Mouse (Mus musculus) T-helper 17 cell (primary cell): ENCODE measurements at regions not wholly inside any gene's neighbourhood (a gene's known extent, or its start where the extent isn't known, plus 50 kb on each side); places are given as distances from the start of the nearest gene placed in this dataset.

Source experiments
- in situ Hi-C, 2 experiments: fragments of 300-600 bp; cut with MboI, MseI; formaldehyde crosslinking; loops; 1 replicate in 1 of 2; 2 replicates in 1 of 2; pipeline ENCODE4 v1.15.1; 2025; ENCODE audit warnings: high pct_unique_total_duplicates in 2 of 2

- in situ Hi-C loops: no loop called here
Measured at GRCm38 (mm10) chr17:51397973-51398372, 218.8 kb upstream of the Tbc1d5 start.

- in situ Hi-C loops: no loop called here
Measured at GRCm38 (mm10) chr17:51393771-51394221, 214.6 kb upstream of the Tbc1d5 start.

GRCm38 (mm10) chr17:51391871-51392270, 212.7 kb upstream of the Tbc1d5 start:
- in situ Hi-C loops: no loop called here

- in situ Hi-C loops: no loop called here
Measured at GRCm38 (mm10) chr17:51382552-51382951, 203.4 kb upstream of the Tbc1d5 start.

GRCm38 (mm10) chr17:51371937-51372479, 192.9 kb upstream of the Tbc1d5 start:
- in situ Hi-C loops: no loop called here

GRCm38 (mm10) chr17:51370990-51371389, 191.8 kb upstream of the Tbc1d5 start:
- in situ Hi-C loops: no loop called here

GRCm38 (mm10) chr17:51370085-51370484, 190.9 kb upstream of the Tbc1d5 start:
- in situ Hi-C loops: no loop called here

- in situ Hi-C loops: no loop called here
Measured at GRCm38 (mm10) chr17:51362801-51363200, 183.6 kb upstream of the Tbc1d5 start.

GRCm38 (mm10) chr17:51362271-51362670, 183.1 kb upstream of the Tbc1d5 start:
- in situ Hi-C loops: no loop called here

GRCm38 (mm10) chr17:51358362-51358739, 179.2 kb upstream of the Tbc1d5 start:
- in situ Hi-C loops: no loop called here

GRCm38 (mm10) chr17:51357690-51358361, 178.7 kb upstream of the Tbc1d5 start:
- in situ Hi-C loops: no loop called here

GRCm38 (mm10) chr17:51356447-51356846, 177.3 kb upstream of the Tbc1d5 start:
- in situ Hi-C loops: no loop called here

- in situ Hi-C loops: no loop called here
Measured at GRCm38 (mm10) chr17:51321868-51322267, 142.7 kb upstream of the Tbc1d5 start.

- in situ Hi-C loops: no loop called here
Measured at GRCm38 (mm10) chr17:51321025-51321424, 141.9 kb upstream of the Tbc1d5 start.

- in situ Hi-C loops: no loop called here
Measured at GRCm38 (mm10) chr17:51304964-51305363, 125.8 kb upstream of the Tbc1d5 start.

GRCm38 (mm10) chr17:51290741-51291140, 111.6 kb upstream of the Tbc1d5 start:
- in situ Hi-C loops: no loop called here

GRCm38 (mm10) chr17:51288751-51289150, 109.6 kb upstream of the Tbc1d5 start:
- in situ Hi-C loops: loop anchor here in 1 of 2 experiments (5.0 to 10.0 kb wide), 2 partner anchors 184 to 311 kb away; no protein-coding TSS in a partner anchor

- in situ Hi-C loops: loop anchor here in 1 of 2 experiments (5.0 to 10.0 kb wide), 2 partner anchors 183 to 311 kb away; no protein-coding TSS in a partner anchor
Measured at GRCm38 (mm10) chr17:51287878-51288277, 108.7 kb upstream of the Tbc1d5 start.

GRCm38 (mm10) chr17:51285362-51285761, 106.2 kb upstream of the Tbc1d5 start:
- in situ Hi-C loops: loop anchor here in 1 of 2 experiments (5.0 to 10.0 kb wide), 2 partner anchors 181 to 308 kb away; no protein-coding TSS in a partner anchor

- in situ Hi-C loops: no loop called here
Measured at GRCm38 (mm10) chr17:51278771-51279170, 99.6 kb upstream of the Tbc1d5 start.

- in situ Hi-C loops: no loop called here
Measured at GRCm38 (mm10) chr17:51278094-51278493, 98.9 kb upstream of the Tbc1d5 start.

- in situ Hi-C loops: no loop called here
Measured at GRCm38 (mm10) chr17:51277161-51277560, 98.0 kb upstream of the Tbc1d5 start.

- in situ Hi-C loops: no loop called here
Measured at GRCm38 (mm10) chr17:51272025-51272424, 92.9 kb upstream of the Tbc1d5 start.
